Mouse (Mus musculus) liver, adult 2 months (tissue): ENCODE results near the gene Tle6. TPM values are rescaled to one million over a fixed set of nuclear protein-coding genes. Genes with fewer than 3 reads are reported as not detected.

Experiments used
- DNase-seq: peaks from one replicate; pipeline ENCODE4 v3.0.0-alpha.2; 2011; ENCODE audit warnings: low read depth, low spot score; ENCODE audit errors: extremely low read depth
- H3K27ac ChIP-seq: fragments of 200-500 bp; replicated peaks from 2 replicates; pipeline ENCODE4 v1.5.1; 2012; ENCODE audit warnings: low read depth, mild to moderate bottlenecking, control low read depth, inconsistent platforms, low read length; ENCODE audit not compliant: insufficient read depth
- H3K27me3 ChIP-seq: fragments of 200-500 bp; 2 replicates; pipeline ENCODE4 v1.6.1; 2012; ENCODE audit warnings: mild to moderate bottlenecking, moderate library complexity, low read length, inconsistent platforms; ENCODE audit not compliant: control insufficient read depth, insufficient read depth
- H3K36me3 ChIP-seq: fragments of 200-500 bp; 2 replicates; pipeline ENCODE4 v1.6.1; 2012; ENCODE audit warnings: low read length, inconsistent platforms; ENCODE audit not compliant: control insufficient read depth, insufficient read depth
- H3K4me1 ChIP-seq: fragments of 200-500 bp; 2 replicates; pipeline ENCODE4 v1.6.1; 2011; ENCODE audit warnings: low read length; ENCODE audit not compliant: control insufficient read depth, insufficient read depth
- H3K4me3 ChIP-seq: fragments of 200-500 bp; 2 replicates; pipeline ENCODE4 v1.5.1; 2011; ENCODE audit warnings: low read depth, mild to moderate bottlenecking, control low read depth, low read length, moderate library complexity; ENCODE audit not compliant: insufficient read depth
- H3K79me2 ChIP-seq: fragments of 200-500 bp; 2 replicates; pipeline ENCODE4 v1.6.1; 2012; ENCODE audit warnings: inconsistent platforms, mild to moderate bottlenecking, low read length, moderate library complexity; ENCODE audit not compliant: control insufficient read depth, insufficient read depth
- H3K9ac ChIP-seq: fragments of 200-500 bp; 2 replicates; pipeline ENCODE4 v1.6.1; 2012; ENCODE audit warnings: low read depth, mild to moderate bottlenecking, control low read depth, inconsistent platforms, low read length
- CTCF ChIP-seq: fragments of 200-500 bp; IDR thresholded peaks from 2 replicates; pipeline ENCODE4 v1.5.1; 2011; ENCODE audit warnings: low read depth, low read length, control low read depth
- POLR2A ChIP-seq: fragments of 200-500 bp; IDR thresholded peaks from 2 replicates; pipeline ENCODE4 v1.6.1; 2011; ENCODE audit warnings: low read length, control low read depth; ENCODE audit not compliant: insufficient read depth; ENCODE audit errors: extremely low read depth
- WGBS: fragments of 180-500 bp; shearing (Covaris S2); methylation state at CpG from one replicate; pipeline ENCODE4 v1.1.7; 2018; 5-methylcytosine and 5-hydroxymethylcytosine counted together
- polyA plus RNA-seq: library from polyadenylated mRNA; depleted of rRNA; stranded (reverse); fragments of >200 nt; gene quantifications from 2 replicates; pipeline ENCODE4 v1.2.3, GENCODE M21; 2012; rRNA removed
- total RNA-seq: library from RNA; depleted of rRNA; stranded (reverse); fragments of >200 nt; gene quantifications from 2 replicates; pipeline ENCODE4 v1.2.3, GENCODE M21; 2014; rRNA removed

The Tle6 gene
- total and polyA plus RNA-seq, 2 experiments: 1.6 to 3.5 TPM

DNA sequence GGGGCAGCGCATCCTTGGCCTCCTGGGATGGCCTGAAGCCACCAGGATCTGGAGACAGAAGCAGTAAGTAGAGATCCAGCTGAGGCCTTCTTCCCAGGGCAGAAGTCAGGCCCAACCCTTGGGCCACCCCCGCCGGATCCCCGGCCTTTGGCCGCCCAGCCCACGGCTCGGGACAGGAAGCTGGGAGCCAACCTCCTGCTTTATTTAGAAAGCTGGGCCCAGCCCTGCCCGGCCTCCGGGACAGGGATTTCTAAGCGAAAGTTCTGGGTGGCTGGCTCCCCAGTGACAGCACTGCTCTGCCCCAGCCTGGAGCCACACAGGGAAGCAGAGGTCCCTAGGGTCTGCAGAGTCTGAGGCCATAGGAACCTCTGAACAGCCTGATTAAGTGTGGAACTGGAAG, 59.1 kb downstream of the Tle6 start:
- peaks cover 34% of the 10 kb centered on the region for H3K4me1 ChIP-seq
- H3K9ac ChIP-seq: peak overlapping the region; percentile 70
- no peaks in the 10 kb centered on the region for H3K36me3 ChIP-seq
- H3K27ac ChIP-seq: peak overlapping the region; percentile 78
- H3K79me2 ChIP-seq: peaks cover 73% of the 10 kb centered on the region
- WGBS: 8% methylated on average over 10 of the region's 10 CpGs
- H3K27me3 ChIP-seq: no peaks in the 10 kb centered on the region
- H3K4me3 ChIP-seq: peak overlapping the region; percentile 14; the same call in 1 of the 2 replicates
- peak; percentile 61 for DNase-seq
- TF ChIP-seq CTCF (no peak), POLR2A (no peak)

DNA sequence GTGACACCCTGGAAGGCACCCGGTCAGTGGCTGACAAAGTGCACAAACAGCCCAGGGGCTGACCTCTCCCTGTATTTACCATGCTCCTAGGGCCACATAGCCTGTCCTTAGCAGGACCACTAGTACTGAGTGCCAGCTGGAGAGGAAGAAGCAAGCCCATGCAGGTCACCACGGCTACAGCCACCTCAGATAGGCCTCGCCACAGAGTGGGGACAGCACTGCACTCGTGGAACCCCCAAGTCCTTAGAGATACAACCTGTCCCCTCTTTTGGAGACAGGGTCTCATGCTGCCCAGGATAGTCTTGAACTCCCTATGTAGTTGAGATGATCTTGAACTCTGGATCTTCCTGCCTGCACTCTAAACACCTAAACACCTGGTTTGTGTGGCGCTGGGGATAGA, 59.5 kb downstream of the Tle6 start:
- H3K36me3 ChIP-seq: no peaks in the 10 kb centered on the region
- DNase-seq: no peak
- H3K27me3 ChIP-seq: no peaks in the 10 kb centered on the region
- no peak overlapping the region for H3K4me3 ChIP-seq
- peaks cover 34% of the 10 kb centered on the region for H3K4me1 ChIP-seq
- peaks cover 74% of the 10 kb centered on the region for H3K79me2 ChIP-seq
- H3K27ac ChIP-seq: peak overlapping the region; percentile 52
- peak overlapping the region; percentile 41 for H3K9ac ChIP-seq
- no peak for TF ChIP-seq POLR2A
- TF ChIP-seq CTCF: no peak
- 30% methylated on average over 5 of the region's 5 CpGs for whole genome bisulfite sequencing

Other genes with a start within 250 kb of the Tle6 start
- 5.3 and 7.4 TPM in 2 replicates for gene Mfsd12, start 243.6 kb downstream of the Tle6 start, total RNA-seq
- gene Mfsd12, start 243.6 kb downstream of the Tle6 start, polyA plus RNA-seq: 12.8 and 13.4 TPM in 2 replicates
- gene 4930404N11Rik, start 235.3 kb downstream of the Tle6 start, total RNA-seq: 0.47 TPM in 1 of 2 replicates, not detected in the other
- gene 4930404N11Rik, start 235.3 kb downstream of the Tle6 start, polyA plus RNA-seq: 0.12 and 0.37 TPM in 2 replicates
- gene Fzr1, start 222.6 kb downstream of the Tle6 start, total RNA-seq: 6.2 and 8.1 TPM in 2 replicates
- 20.9 and 29.9 TPM in 2 replicates for gene Fzr1, start 222.6 kb downstream of the Tle6 start, polyA plus RNA-seq
- 39.7 and 53.8 TPM in 2 replicates for gene Dohh, start 216.6 kb downstream of the Tle6 start, total RNA-seq
- gene Dohh, start 216.6 kb downstream of the Tle6 start, polyA plus RNA-seq: 42.6 and 49.7 TPM in 2 replicates
- 2.4 TPM in 1 of 2 replicates, not detected in the other for gene Gm48551, start 216.6 kb downstream of the Tle6 start, total RNA-seq
- gene Gm48551, start 216.6 kb downstream of the Tle6 start, polyA plus RNA-seq: 0.32 and 0.44 TPM in 2 replicates
- gene Gm48552, start 212.1 kb downstream of the Tle6 start, total RNA-seq: 0.40 TPM in 1 of 2 replicates, not detected in the other
- gene Gm48552, start 212.1 kb downstream of the Tle6 start, polyA plus RNA-seq: 0.26 and 1.4 TPM in 2 replicates
- gene Smim24, start 208.0 kb downstream of the Tle6 start, total RNA-seq: 1.3 and 1.5 TPM in 2 replicates
- gene Smim24, start 208.0 kb downstream of the Tle6 start, polyA plus RNA-seq: 2.3 and 4.1 TPM in 2 replicates
- 7.4 and 16.4 TPM in 2 replicates for gene Nfic, start 145.4 kb downstream of the Tle6 start, total RNA-seq
- 32.8 and 56.4 TPM in 2 replicates for gene Nfic, start 145.4 kb downstream of the Tle6 start, polyA plus RNA-seq
- not detected in 2 replicates for gene Celf5, start 118.4 kb downstream of the Tle6 start, total RNA-seq
- not detected in 2 replicates for gene Celf5, start 118.4 kb downstream of the Tle6 start, polyA plus RNA-seq
- gene Ncln, start 104.7 kb downstream of the Tle6 start, total RNA-seq: 31.6 and 48.6 TPM in 2 replicates
- 138 and 159 TPM in 2 replicates for gene Ncln, start 104.7 kb downstream of the Tle6 start, polyA plus RNA-seq
- gene S1pr4, start 100.9 kb downstream of the Tle6 start, total RNA-seq: 0.28 and 0.40 TPM in 2 replicates
- 1.2 and 1.5 TPM in 2 replicates for gene S1pr4, start 100.9 kb downstream of the Tle6 start, polyA plus RNA-seq
- gene Gna15, start 76.8 kb downstream of the Tle6 start, total RNA-seq: 0.94 and 1.1 TPM in 2 replicates
- gene Gna15, start 76.8 kb downstream of the Tle6 start, polyA plus RNA-seq: 0.31 and 0.64 TPM in 2 replicates
- 20.7 and 27.3 TPM in 2 replicates for gene Gna11, start 55.9 kb downstream of the Tle6 start, total RNA-seq
- gene Gna11, start 55.9 kb downstream of the Tle6 start, polyA plus RNA-seq: 61.6 and 64.2 TPM in 2 replicates
- gene Aes, start 41.6 kb downstream of the Tle6 start, total RNA-seq: 200 and 263 TPM in 2 replicates
- 1,785 and 2,016 TPM in 2 replicates for gene Aes, start 41.6 kb downstream of the Tle6 start, polyA plus RNA-seq
- gene Tle2, start 26.5 kb downstream of the Tle6 start, total RNA-seq: 3.0 and 7.2 TPM in 2 replicates
- gene Tle2, start 26.5 kb downstream of the Tle6 start, polyA plus RNA-seq: 35.4 and 56.0 TPM in 2 replicates
- gene BC025920, start 5.2 kb upstream of the Tle6 start, total RNA-seq: 0.55 and 0.67 TPM in 2 replicates
- 0.29 and 0.56 TPM in 2 replicates for gene BC025920, start 5.2 kb upstream of the Tle6 start, polyA plus RNA-seq
- gene Sirt6, start 26.7 kb upstream of the Tle6 start, total RNA-seq: 1.5 and 1.6 TPM in 2 replicates
- 5.4 and 9.2 TPM in 2 replicates for gene Sirt6, start 26.7 kb upstream of the Tle6 start, polyA plus RNA-seq
- gene Ankrd24, start 27.5 kb upstream of the Tle6 start, total RNA-seq: 5.6 and 6.6 TPM in 2 replicates
- 12.8 and 19.5 TPM in 2 replicates for gene Ankrd24, start 27.5 kb upstream of the Tle6 start, polyA plus RNA-seq
- 1.8 and 2.5 TPM in 2 replicates for gene Gm10778, start 48.0 kb upstream of the Tle6 start, total RNA-seq
- gene Gm10778, start 48.0 kb upstream of the Tle6 start, polyA plus RNA-seq: 0.16 and 0.18 TPM in 2 replicates
- gene Zfp433, start 103.8 kb upstream of the Tle6 start, total RNA-seq: 4.8 and 6.5 TPM in 2 replicates
- gene Zfp433, start 103.8 kb upstream of the Tle6 start, polyA plus RNA-seq: 0.19 and 0.45 TPM in 2 replicates
- gene Gm3055, start 170.1 kb upstream of the Tle6 start, total RNA-seq: 1.0 and 1.5 TPM in 2 replicates
- 0.40 TPM in 1 of 2 replicates, not detected in the other for gene Gm3055, start 170.1 kb upstream of the Tle6 start, polyA plus RNA-seq
- not detected in 2 replicates for gene Gm4767, start 211.1 kb upstream of the Tle6 start, total RNA-seq
- gene Gm4767, start 211.1 kb upstream of the Tle6 start, polyA plus RNA-seq: not detected in 2 replicates